Mouse (Mus musculus) adrenal gland, adult 8-10 months (tissue): ENCODE results near the gene Amh. TPM values are rescaled to one million over a fixed set of nuclear protein-coding genes. Genes with fewer than 3 reads are reported as not detected.
"Not testable (repeated sequence)": the region's sequence is repeated elsewhere in the genome, so short reads cannot be mapped to it uniquely, and the experiment has no call there.

Experiments
- DNase-seq: peaks from one replicate; pipeline ENCODE4 v3.0.0; 2022
- total RNA-seq, 4 experiments: library from RNA; stranded (reverse); gene quantifications; 2 replicates each; pipeline ENCODE4 v1.2.4; 2022

Amh gene
- total RNA-seq, 4 experiments from 2014 or later, result 0.20 to 1.3 (median 0.68) TPM

DNA sequence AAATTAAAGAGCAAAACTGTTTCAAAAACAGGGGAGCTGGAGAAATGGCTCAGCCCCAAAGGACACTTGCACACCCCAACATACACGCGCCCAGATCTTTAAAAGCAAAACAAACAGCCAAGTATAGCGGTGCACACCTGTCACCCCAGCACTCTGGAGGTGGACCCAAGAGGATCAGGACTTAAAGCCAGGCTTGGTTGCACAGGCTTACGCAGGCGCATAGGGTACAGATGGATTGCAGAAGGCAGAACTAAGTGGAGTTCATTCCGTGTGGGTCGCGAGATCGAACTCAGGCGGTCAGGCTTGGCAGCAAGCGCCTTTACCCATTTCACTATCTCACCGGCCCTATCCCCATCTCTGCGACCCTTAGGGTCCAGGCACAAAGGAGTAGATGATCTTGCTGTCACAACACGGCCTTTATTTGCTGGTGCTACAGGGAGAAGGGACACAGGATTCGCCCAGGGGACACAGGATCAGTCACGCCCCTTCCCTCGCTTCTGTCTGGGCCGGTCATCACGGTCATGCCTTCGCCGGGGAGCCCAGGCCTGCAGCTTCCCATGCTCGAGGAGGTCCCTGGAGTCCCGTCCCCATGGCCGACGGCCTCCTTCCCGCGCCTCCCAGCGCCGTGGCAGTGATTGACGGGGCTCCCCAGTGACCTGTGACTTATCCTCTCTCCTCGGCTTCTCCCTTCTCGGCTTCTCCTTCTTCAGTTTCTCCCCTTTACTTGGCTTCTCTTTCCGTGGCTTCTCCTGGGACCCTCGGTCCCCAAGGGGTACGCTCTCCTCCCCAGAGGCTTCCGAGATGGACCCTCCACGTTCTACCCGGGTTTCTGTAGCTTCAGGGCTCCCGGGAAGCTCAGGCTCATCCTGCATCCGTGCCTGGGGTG, 3.3 kb downstream of the Amh start:
- DNase-seq, result no peak

DNA sequence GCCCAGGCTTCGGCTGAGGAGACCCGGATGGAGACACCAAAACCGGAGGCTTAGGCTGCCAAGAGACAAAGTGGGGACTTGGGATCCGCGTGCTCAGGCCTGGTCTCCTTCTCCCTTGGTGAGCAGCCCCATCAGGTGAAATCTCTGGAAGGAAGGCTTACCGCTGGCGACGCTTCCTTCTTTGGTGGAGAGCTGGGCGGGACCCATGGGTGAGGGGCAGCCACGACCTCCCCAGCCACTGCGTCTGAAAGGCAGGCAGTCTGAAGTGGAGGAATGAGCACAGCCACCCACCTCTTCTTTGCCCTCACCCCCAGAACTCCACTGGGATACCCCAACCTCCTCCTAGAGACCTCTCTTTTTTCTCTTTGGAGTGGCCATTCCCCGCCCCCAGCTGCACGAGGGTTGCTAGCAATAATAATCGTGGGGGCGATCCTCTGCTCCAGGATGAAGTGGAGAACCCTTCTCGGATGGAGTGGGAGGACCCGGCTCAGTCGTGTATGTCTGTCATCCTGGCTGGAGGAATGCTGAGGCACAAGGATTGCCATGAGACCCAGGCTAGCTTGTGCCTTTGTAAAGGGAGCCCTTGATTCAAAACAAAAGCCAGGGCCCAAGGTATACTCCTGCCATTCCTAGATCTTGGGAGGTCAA, 4.1 kb downstream of the Amh start:
- DNase-seq, result no peak

DNA sequence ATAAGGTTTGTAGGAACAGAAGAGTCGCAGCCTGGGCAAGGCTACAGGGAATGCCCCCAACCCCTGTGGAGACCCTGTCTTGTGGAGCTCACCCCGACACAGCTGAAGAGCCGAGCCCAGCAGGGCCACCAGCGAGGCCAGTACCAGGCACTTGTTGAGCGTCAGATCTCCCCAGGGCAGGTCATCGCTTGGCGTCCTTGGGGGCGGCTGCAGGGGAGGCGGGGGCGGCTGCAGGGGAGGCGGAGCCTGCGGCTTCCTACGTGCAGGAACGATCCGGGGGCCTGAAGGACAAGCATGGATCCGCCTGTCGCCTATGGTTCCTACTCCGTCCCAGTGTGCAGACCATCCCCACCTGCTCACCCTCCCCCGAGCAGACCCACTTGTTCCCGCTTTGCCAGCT, 5.0 kb downstream of the Amh start:
- DNase-seq, result no peak

- no peak for DNase-seq
Measured at GRCm38 (mm10) chr10:80812391-80813041, 7.5 kb downstream of the Amh start.

GRCm38 (mm10) chr10:80813366-80813765, 8.3 kb downstream of the Amh start, which contains the start of gene Jsrp1:
Gene Jsrp1 (minus strand): TSS chr10:80813498.
- no peak for DNase-seq

- DNase-seq, result no peak
Measured at GRCm38 (mm10) chr10:80814800-80815199, 9.8 kb downstream of the Amh start.

DNA sequence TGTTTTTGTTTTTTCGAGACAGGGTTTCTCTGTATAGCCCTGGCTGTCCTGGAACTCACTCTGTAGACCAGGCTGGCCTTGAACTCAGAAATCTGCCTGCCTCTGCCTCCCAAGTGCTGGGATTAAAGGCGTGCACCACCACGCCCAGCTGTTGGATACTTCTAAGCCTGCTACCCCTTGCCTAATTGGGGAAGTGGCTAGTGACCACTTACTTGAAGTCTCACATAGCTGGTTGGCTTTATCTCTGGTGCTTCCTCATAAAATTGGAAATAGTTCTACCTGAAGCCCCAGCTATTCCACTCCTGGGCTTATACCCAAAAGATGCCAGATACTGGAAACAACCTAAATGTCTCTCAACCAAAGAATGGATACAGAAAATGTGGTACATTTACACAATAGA, 11.3 kb downstream of the Amh start:
- DNase-seq, result not testable (repeated sequence)

DNA sequence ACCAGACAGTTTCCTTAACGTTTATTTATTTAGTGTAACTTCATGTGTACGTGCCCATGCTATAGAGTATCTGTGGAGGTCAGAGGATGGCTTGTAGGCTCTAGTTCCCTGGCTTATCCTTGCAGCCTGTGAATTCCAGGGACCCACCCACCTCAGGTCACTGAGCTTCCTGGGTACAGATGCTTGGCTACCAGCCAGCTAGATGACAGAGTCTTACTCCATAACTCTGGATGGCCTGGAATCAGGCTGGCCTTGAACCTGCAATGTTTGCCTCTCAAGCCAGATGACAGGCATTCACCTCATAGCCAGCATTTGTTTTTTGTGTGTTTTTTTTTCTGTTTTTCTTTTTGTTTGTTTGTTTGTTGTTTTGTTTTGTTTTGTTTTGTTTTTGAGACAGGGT, 12.1 kb downstream of the Amh start:
- no peak for DNase-seq

DNA sequence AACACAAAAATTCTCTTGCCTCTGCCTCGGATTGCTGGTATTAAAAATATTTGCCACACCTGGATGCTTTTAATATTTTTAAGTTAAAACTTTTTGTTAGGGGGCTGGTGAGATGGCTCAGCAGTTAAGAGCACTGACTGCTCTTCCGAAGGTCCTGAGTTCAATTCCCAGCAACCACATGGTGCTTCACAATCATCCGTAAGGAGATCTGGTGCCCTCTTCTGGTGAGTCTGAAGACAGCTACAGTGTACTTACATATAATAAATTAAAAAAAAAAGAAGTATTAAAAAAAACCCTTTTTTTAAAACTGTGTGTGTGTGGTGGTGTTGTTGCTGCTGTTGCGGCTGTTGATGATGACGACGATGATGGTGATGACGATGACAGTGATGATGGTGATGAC, 12.9 kb downstream of the Amh start:
- not testable (repeated sequence) for DNase-seq

- DNase-seq, result no peak
Measured at GRCm38 (mm10) chr10:80818599-80819281, 13.7 kb downstream of the Amh start.

DNA sequence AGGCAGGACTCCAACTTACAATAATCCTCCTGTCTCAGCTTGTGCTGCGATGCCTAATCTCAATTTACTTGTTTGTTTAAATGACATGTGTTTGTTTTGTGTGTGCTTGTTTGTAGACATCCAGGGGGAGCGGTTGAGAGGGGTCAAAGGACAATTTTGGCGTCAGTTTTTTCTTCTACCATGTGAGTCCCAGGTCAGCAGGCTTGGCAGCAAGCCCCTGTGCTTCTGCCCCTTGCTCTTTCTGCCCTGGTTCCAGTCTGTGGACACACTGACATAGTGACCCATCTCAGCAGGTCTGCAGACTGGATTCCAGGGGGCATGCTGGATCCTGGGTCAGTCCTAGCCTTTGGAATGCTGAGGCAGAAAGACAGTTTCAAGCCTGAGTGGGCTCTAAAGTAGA, 14.4 kb downstream of the Amh start:
- DNase-seq, result no peak

DNA sequence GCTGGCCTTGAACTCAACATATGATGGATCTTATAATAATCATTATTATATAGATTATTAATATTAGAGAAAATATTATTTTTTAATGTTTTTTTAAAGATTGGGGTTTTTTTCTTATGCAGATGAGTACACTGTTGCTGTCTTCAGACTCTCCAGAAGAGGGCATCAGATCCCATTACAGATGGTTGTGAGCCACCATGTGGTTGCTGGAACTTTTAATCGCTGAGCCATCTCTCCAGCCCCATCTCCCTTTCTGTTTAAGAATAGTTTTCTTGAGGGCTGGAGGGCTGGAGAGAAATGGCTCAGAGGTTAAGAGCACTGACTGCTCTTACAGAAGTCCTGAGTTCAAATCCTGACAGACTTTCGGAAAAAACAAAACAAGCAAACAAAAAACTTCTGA, 16.9 kb downstream of the Amh start:
- DNase-seq, result no peak

- no peak for DNase-seq
Measured at GRCm38 (mm10) chr10:80822528-80822927, 17.5 kb downstream of the Amh start.

- DNase-seq, result no peak
Measured at GRCm38 (mm10) chr10:80823316-80823715, 18.3 kb downstream of the Amh start.

- no peak for DNase-seq
Measured at GRCm38 (mm10) chr10:80823847-80824643, 19.0 kb downstream of the Amh start.

DNA sequence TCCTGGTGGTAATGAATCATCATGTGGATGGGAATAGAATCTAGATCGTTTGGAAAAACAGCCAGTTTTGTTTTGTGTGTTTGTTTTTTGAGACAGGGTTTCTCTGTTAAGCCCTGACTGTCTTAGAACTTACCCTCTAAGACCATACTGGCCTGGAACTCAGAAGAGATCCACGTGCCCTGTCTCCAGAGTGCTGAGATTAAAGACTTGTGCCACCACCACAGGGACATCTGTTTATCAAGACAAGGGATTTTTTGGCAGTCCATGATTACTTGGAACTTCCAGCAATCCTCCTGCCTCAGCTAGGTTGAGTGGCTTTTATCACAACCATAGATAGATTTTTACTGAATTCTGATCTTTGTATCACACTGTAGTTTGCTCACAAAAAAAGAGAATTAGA, 19.8 kb downstream of the Amh start:
- DNase-seq, result no peak

- DNase-seq, result peak; percentile 100
Measured at GRCm38 (mm10) chr10:80826151-80827062, 21.4 kb downstream of the Amh start, which contains the start of gene Oaz1. Gene Oaz1 (plus strand): TSS chr10:80826656.

DNA sequence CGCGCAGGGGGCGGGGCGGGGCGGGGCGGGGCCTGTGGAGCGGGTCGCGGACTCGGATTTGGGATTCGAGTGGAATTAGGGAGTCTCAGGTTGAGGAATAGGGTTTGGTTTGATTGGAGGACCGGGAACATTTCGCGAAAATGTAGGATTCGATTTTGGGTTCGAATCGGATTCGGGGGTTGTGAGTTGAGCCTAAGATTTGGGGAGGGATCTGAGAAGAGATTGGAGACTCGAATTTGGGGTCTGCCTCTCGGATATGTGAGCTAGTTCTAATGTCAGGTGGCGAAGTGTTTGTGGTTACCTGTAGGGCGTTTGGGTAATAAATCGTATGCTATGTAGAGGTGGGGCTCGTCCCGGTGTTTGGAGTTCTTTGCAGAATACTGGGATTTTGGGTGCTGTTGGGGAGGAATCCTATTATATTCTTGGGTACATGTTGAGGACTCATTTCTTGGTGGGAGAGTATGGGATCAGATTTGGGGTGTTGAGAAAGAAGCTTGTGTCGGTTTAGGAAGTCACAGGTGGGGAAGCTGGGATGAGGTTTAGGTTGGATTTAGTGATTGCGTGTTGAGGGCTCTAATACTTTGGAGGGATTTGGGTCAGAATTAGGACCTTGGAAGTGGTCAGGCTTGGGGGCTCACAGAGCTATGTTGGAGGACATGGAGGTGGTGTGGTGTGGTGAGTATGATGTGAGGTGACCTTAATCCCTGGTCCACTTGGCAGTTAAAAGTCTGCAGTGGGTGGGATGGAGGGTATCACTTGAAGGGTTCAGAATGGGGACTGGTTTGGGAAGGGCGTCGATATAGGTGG, 22.2 kb downstream of the Amh start:
- DNase-seq, result no peak

DNA sequence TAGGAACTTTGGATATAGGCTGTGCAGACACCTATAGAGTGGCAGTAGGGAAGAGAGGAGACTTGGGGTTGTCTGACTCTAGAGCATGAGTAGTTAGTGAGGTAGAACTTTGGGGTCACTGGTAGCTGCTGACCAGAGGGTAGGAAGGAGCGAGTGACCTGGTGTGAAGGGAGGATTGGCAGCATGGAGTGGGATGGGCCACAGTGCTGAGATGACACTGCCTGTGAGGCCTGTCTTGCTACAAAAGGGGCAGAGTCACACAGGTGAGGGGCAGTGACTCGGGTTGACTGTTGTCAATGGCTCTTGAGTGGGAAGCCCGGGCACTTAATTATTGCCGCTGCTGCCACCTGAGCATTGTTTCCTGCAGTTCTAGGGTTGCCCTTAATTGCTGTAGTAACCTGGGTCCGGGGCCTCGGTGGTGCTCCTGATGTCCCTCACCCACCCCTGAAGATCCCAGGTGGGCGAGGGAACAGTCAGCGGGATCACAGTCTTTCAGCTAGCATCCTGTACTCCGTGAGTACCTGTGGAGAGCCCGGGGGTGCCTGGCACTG, 22.9 kb downstream of the Amh start:
- no peak for DNase-seq
